Mouse (Mus musculus): ENCODE data around the gene Polh. TPM values are rescaled to one million over a fixed set of nuclear protein-coding genes. Genes with fewer than 3 reads are reported as not detected.

Gene Polh
- total RNA-seq, 2 experiments from 2014 or later = 11.8 to 14.1 TPM

DNA sequence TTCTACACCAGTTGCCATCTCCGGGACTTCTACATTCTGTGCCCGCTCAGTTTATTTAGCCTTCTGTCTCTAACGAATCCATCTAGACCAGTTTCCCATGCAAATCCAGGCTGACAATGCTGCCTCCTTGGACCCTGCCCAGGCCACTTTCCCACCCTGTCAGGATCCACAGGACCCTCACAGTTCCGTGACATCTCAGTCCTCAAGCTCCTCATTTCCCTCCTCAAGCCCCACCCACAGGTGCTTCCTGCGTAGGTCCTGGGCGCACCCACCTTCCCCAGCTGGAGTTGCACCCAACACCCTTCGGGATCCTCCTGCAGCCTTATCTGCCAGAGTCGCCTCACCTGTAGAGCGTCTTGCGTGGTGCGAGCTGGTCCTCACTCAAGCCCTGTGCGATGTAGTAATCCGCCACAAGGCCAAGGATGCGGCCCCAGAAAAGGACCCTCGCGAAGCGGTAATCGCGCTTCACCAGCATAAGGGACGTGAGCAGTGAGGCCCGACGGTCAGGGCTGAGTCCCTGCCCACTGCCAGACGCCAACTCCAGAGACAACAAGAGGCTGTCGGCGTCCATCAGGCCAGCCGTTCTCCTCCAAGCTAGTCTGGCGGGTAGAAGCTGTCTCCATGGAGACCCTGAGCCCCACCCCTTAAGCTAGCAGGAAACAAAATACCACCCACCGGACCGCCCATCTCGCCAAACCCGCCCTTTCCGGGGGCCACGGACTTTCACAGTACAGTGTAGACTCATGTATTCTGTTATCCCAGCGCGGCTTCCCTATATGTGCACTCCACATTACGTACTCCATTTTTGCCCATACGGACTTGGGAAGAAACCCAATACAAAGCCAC, 58.6 kb downstream of the Polh start, which contains the start of gene Rsph9:
TSS of gene Rsph9 (minus strand) at position 639 of the 846 bp plus-strand sequence.
- peak; percentile 85 for DNase-seq
- intact Hi-C loops (cut with DNase I) = no loop called here
- Histone ChIP-seq H3K4me3 (peak within 1 kb of the TSS; percentile 73), H3K27ac (peak within 1 kb of the TSS; percentile 56)
- no peak for TF ChIP-seq CTCF (IDR thresholded peaks at IDR 0.05)

DNA sequence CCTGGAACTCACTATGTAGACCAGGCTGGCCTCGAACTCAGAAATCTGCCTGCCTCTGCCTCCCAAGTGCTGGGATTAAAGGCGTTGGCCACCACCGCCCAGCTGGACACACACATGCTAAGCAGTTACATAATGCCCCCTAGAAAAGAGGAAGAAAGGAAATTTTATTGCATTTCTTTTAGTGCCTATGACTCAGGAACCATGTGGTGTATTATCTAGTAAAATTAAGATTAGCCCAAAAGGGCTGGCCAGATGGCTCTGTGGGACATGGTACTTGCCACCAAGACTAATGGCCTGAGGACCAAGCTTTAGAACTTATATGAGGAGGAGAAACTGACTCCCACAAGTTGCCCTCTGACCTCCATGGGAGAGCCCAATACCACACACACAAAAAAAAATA, 62.6 kb downstream of the Polh start:
- TF ChIP-seq CTCF (IDR thresholded peaks at IDR 0.05) = no peak
- intact Hi-C loops (cut with DNase I) = no loop called here
- DNase-seq = no peak
- Histone ChIP-seq H3K27ac (no peak overlapping the region), H3K4me3 (no peak overlapping the region)

DNA sequence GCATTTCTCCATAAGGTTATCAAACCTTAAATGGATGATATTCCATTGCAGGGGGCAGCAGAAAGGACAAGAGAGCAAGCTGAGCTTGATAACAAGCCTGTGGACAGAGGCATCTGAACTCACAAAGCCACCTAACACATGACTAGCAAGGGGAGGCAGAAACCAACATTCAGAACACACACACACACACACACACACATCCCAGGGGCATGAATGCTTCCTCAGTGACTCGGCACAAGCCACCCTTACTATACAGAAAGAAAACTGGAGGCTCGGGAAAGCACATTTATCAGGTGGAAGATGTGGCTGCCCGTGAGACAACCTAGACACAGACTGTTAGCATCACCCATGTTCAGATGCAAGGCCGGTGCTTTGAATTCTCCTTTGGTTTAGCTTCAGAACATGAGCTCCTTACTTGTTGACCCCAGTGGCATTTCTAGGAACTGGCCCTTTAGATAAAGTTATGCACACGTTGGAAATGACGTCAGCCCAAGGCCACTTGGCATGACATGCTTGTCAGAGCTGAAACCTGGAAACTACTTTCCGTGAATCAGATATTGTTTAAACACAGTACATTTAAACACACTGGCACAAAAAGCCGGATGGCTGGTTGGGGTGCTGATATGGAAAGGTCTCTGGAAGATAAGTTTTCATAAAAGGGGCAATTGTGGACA, 63.7 kb downstream of the Polh start:
- H3K4me3 ChIP-seq = no peak overlapping the region
- no peak overlapping the region for H3K27ac ChIP-seq
- intact Hi-C loops (cut with DNase I) = no loop called here
- TF ChIP-seq CTCF (IDR thresholded peaks at IDR 0.05) = no peak
- no peak for DNase-seq

DNA sequence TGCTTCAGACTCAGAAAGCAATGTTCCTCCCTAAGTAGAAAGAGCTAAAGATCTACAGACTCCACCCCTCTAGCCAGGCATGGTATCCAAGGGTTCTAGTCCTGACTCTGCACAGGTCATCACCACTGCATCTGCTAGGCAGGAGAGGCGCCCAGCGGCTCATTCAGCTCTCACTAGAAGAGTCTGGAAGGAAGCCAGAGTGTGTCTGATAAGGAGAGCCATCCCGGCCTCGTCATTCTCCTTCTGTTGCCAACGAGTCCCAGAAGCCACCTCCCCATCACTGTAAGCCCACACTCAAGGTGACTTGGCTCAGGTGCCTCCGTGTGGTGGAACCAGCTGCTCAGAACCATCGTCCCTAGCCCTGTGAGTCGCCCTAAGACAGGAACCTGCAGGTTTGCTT, 69.6 kb downstream of the Polh start:
- TF ChIP-seq CTCF (IDR thresholded peaks at IDR 0.05) = no peak
- peak overlapping the region; percentile 79 for H3K27ac ChIP-seq
- H3K4me3 ChIP-seq = no peak overlapping the region
- peak; percentile 21 for DNase-seq
- intact Hi-C loops (cut with DNase I) = loop anchor here (1.0 to 2.0 kb wide), 2 partner anchors 92 to 402 kb away; no protein-coding TSS in a partner anchor

- intact Hi-C loops (cut with DNase I) = loop anchor here (1.0 to 2.0 kb wide), 2 partner anchors 91 to 401 kb away; no protein-coding TSS in a partner anchor
- Histone ChIP-seq H3K27ac (peak overlapping the region; percentile 79), H3K4me3 (no peak overlapping the region)
- TF ChIP-seq CTCF (IDR thresholded peaks at IDR 0.05) = peak; percentile 96
- peak; percentile 85 for DNase-seq
Measured at GRCm38 (mm10) chr17:46132058-46132718, 70.3 kb downstream of the Polh start.

DNA sequence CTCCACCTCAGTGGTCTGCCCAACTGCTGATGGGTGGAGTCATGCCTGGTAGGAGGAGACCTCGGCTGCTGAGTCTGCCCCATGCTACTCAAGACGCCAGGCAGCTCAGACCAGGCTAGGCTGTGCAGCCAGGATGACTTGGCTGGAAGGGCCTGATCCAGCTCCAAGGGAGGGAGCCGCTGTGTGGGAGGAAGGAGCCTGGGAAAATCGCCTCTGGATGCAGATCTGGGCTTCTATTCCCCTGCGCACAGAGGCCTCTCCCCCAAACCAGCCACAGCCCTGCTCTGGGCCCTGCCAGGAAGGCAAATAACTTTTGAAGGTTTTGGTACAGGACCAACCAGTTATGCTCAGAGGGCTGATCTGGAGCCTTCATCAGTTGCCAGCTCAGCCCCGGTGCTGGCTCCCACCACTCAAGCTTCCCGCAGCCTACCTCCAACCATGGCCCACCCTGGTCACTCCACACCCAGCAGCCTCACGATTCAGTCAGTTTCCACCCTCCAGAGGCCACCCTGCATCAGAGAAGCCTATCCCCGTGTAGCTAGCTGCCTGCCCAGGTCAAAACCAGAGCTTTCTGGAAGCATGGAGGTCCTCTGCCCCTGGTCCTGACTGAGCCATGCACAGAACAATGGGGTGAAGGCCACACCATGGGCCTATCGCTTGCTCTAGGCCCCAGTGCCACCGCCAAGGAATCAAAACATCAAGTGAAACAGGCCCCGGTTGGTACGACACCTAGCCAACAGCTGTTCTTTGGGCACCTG, 72.5 kb downstream of the Polh start:
- H3K27ac ChIP-seq = peak overlapping the region; percentile 92
- no peak overlapping the region for H3K4me3 ChIP-seq
- TF ChIP-seq CTCF (IDR thresholded peaks at IDR 0.05) = no peak
- DNase-seq = peak; percentile 84
- intact Hi-C loops (cut with DNase I) = loop anchor here (10.0 kb wide), 1 partner anchor 315 kb away; no protein-coding TSS in a partner anchor

DNA sequence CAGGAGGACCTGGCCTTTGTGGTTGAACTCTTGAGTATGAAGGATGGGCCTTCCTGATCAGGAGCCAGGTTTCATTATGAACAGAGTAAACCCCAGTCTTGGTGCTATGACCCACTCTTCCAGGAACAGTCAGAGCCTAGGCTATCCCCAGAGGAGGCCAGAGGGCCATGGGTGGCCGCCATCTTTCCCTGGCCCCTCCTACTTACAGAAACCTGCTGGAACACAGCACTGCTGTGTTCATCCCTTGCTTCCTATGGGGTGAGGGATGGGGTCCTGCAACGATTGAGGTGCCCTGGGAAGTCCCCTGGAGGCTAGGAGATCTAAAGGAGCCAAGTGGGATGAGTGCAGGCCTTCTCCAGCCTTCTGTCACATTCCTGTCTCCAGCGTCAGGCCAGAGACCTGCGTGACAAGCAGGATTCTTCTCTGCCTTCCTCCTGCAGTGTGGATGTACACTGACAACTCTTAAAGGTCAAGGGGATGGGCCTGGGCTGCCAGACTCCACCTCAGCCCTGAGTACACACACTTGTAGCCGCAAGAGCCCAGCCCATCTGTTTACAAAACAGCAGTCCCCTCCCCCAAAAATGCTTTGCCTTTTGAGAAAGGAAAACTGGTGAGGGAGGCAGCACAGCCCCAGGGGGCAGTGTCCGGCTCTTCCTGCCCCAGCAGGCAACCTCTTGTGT, 74.5 kb downstream of the Polh start:
- no peak for TF ChIP-seq CTCF (IDR thresholded peaks at IDR 0.05)
- intact Hi-C loops (cut with DNase I) = loop anchor here (10.0 kb wide), 1 partner anchor 313 kb away; no protein-coding TSS in a partner anchor
- H3K27ac ChIP-seq = peak overlapping the region; percentile 92
- DNase-seq = peak; percentile 52
- no peak overlapping the region for H3K4me3 ChIP-seq

- peak; percentile 15 for DNase-seq
- TF ChIP-seq CTCF (IDR thresholded peaks at IDR 0.05) = no peak
- Histone ChIP-seq H3K27ac (peak overlapping the region; percentile 92), H3K4me3 (no peak overlapping the region)
- intact Hi-C loops (cut with DNase I) = loop anchor here (10.0 kb wide), 1 partner anchor 312 kb away; no protein-coding TSS in a partner anchor
Measured at GRCm38 (mm10) chr17:46126608-46127007, 75.8 kb downstream of the Polh start.

GRCm38 (mm10) chr17:46123953-46124700, 78.3 kb downstream of the Polh start:
- peak; percentile 30; the same call in 1 of the 2 replicates for TF ChIP-seq CTCF (IDR thresholded peaks at IDR 0.05)
- DNase-seq = peak; percentile 85
- Histone ChIP-seq H3K27ac (peak overlapping the region; percentile 92), H3K4me3 (peak overlapping the region; percentile 50)
- intact Hi-C loops (cut with DNase I) = loop anchor here (10.0 kb wide), 1 partner anchor 309 kb away; no protein-coding TSS in a partner anchor

- no peak for TF ChIP-seq CTCF (IDR thresholded peaks at IDR 0.05)
- H3K27ac ChIP-seq = peak overlapping the region; percentile 92
- DNase-seq = peak; percentile 20
- intact Hi-C loops (cut with DNase I) = loop anchor here (10.0 kb wide), 1 partner anchor 308 kb away; no protein-coding TSS in a partner anchor
- H3K4me3 ChIP-seq = no peak overlapping the region
Measured at GRCm38 (mm10) chr17:46123285-46123684, 79.2 kb downstream of the Polh start.
